Mouse (Mus musculus): Measurements from ENCODE around the gene Ankrd13a. TPM values are rescaled to one million over a fixed set of nuclear protein-coding genes. Genes with fewer than 3 reads are reported as not detected.

Gene Ankrd13a
- polyA plus RNA-seq, 1 experiment from 2014 or later, result 44.4 TPM

- 87% methylated on average over 8 of the region's 8 CpGs for WGBS
- no peak for DNase-seq (ENCODE audit: low spot score)
- H3K36me3 ChIP-seq (replicated peaks), result peaks cover 98% of the 10 kb centered on the region
- H3K27me3 ChIP-seq (replicated peaks; ENCODE audit: low read depth, poor library complexity, severe bottlenecking), result no peaks in the 10 kb centered on the region
- H3K9me3 ChIP-seq, result no peaks in the 10 kb centered on the region
- peaks cover 45% of the 10 kb centered on the region for H3K4me1 ChIP-seq
- no peak overlapping the region for H3K4me3 ChIP-seq
- H3K27ac ChIP-seq (replicated peaks), result no peak overlapping the region
These were observed 32.2 kb downstream of the Ankrd13a start for GRCm38 (mm10) chr5:114806636-114807035.

- Histone ChIP-seq H3K27ac (replicated peaks) (no peak overlapping the region), H3K4me3 (no peak overlapping the region), H3K36me3 (replicated peaks) (peaks cover 96% of the 10 kb centered on the region), H3K27me3 (replicated peaks; ENCODE audit: low read depth, poor library complexity, severe bottlenecking) (no peaks in the 10 kb centered on the region), H3K9me3 (no peaks in the 10 kb centered on the region), H3K4me1 (peaks cover 43% of the 10 kb centered on the region)
- DNase-seq (ENCODE audit: low spot score), result no peak
- 46% methylated on average over 9 of the region's 9 CpGs for WGBS
These were observed 32.6 kb downstream of the Ankrd13a start for GRCm38 (mm10) chr5:114807063-114807462.

DNA sequence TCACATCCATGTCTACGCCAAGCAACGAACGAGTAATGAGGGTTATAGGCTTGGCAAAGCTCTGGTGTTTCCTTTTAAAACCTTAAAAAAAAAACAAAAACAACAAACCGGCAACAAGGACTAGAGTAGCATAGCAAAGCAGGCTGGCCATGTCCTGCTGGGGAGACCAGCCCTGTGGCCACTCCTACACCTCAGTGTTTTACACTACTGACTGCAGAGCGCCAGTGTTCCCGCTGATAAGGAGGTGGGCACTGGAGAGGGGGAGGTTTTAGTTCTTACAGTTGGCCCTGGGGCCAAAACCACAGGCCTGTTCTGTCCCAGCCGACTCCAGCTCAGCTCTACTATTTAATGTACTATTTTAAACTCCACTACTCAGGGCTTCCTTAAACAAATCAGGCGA lies 33.0 kb downstream of the Ankrd13a start:
- H3K27ac ChIP-seq (replicated peaks), result no peak overlapping the region
- H3K4me3 ChIP-seq, result no peak overlapping the region
- H3K4me1 ChIP-seq, result peaks cover 47% of the 10 kb centered on the region
- 33% methylated on average over 8 of the region's 8 CpGs for WGBS
- H3K36me3 ChIP-seq (replicated peaks), result peaks cover 96% of the 10 kb centered on the region
- H3K9me3 ChIP-seq, result no peaks in the 10 kb centered on the region
- H3K27me3 ChIP-seq (replicated peaks; ENCODE audit: low read depth, poor library complexity, severe bottlenecking), result no peaks in the 10 kb centered on the region
- DNase-seq (ENCODE audit: low spot score), result no peak

DNA sequence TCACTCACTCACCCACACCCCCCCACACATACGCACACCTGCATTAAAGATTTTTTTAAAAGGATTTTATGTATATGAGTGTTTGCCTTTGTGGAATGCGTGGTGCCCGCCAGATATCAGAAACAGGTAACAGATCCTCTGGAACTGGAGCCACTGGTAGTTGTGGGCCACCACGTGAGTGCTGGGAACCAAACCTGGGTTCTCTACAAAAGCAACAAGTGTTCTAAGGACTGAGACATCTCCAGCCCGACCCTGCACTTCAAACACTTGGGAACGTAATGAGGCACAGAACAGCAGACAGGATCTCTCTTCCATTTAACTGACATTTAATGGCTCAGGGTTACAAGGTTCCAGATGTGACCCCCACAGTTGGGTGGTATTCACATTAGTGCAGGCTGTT lies 33.4 kb downstream of the Ankrd13a start:
- H3K27me3 ChIP-seq (replicated peaks; ENCODE audit: low read depth, poor library complexity, severe bottlenecking), result no peaks in the 10 kb centered on the region
- H3K4me1 ChIP-seq, result peaks cover 52% of the 10 kb centered on the region
- peak; percentile 24 for DNase-seq (ENCODE audit: low spot score)
- H3K4me3 ChIP-seq, result no peak overlapping the region
- no peak overlapping the region for H3K27ac ChIP-seq (replicated peaks)
- WGBS, result 58% methylated on average over 6 of the region's 6 CpGs
- no peaks in the 10 kb centered on the region for H3K9me3 ChIP-seq
- H3K36me3 ChIP-seq (replicated peaks), result peaks cover 96% of the 10 kb centered on the region

GRCm38 (mm10) chr5:114808385-114808784 lies 33.9 kb downstream of the Ankrd13a start:
- Histone ChIP-seq H3K4me1 (peaks cover 53% of the 10 kb centered on the region), H3K9me3 (no peaks in the 10 kb centered on the region), H3K4me3 (no peak overlapping the region), H3K27ac (replicated peaks) (no peak overlapping the region), H3K27me3 (replicated peaks; ENCODE audit: low read depth, poor library complexity, severe bottlenecking) (no peaks in the 10 kb centered on the region), H3K36me3 (replicated peaks) (peaks cover 92% of the 10 kb centered on the region)
- no peak for DNase-seq (ENCODE audit: low spot score)
- WGBS, result 72% methylated on average over 8 of the region's 8 CpGs

DNA sequence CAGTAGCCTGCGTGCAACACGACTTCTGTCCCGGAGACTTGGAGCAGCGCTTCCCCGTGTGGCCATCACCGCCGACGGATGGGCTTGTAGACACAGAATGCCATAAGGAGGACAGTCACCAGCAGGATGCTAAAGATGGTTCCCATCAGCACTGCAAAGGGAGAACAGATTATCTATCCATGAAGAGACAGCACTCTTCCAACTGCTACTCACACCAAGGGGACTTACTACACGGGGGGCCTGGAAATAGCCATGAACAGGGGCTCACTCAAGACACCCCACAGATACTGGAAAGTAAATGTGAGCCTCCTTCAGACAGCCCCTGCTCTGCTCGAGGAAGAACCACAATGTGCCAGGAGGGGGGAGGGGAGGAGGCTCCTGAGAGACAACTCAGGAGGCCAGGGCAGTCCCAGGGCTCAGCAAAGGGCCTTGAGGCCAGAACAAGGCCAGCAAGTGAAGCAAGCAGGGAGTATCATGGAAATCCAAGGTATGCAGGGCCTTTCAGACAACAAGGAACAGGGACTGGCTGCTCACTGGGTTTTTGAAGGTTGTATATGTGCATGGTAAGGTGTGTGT lies 34.8 kb downstream of the Ankrd13a start:
- Histone ChIP-seq H3K9me3 (no peaks in the 10 kb centered on the region), H3K4me1 (peaks cover 53% of the 10 kb centered on the region), H3K27ac (replicated peaks) (no peak overlapping the region), H3K27me3 (replicated peaks; ENCODE audit: low read depth, poor library complexity, severe bottlenecking) (no peaks in the 10 kb centered on the region), H3K36me3 (replicated peaks) (peaks cover 83% of the 10 kb centered on the region), H3K4me3 (no peak overlapping the region)
- WGBS, result 82% methylated on average over 10 of the region's 10 CpGs
- DNase-seq (ENCODE audit: low spot score), result no peak

DNA sequence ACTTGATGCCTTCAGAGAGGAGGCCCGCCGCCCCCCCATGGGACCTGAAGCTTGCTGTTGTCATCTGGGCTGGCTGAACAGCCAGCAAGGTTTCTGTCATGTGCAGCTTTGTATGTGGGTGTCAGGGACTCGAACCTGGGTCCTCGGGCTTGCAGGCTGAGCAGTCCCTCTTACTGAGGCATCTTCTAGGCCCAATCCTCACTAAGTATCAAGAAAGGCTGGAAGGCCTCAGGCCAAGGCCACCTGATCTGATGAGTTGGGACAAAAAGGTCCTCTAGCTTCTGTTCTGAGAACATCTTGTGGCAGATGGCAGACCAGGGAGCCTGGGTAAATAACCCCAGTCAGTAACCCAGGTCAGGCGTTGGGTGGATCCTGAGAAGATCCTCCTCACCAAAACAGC lies 35.3 kb downstream of the Ankrd13a start:
- no peak overlapping the region for H3K4me3 ChIP-seq
- 93% methylated on average over 5 of the region's 5 CpGs for WGBS
- peaks cover 53% of the 10 kb centered on the region for H3K4me1 ChIP-seq
- H3K36me3 ChIP-seq (replicated peaks), result peaks cover 78% of the 10 kb centered on the region
- H3K27ac ChIP-seq (replicated peaks), result no peak overlapping the region
- no peak for DNase-seq (ENCODE audit: low spot score)
- H3K9me3 ChIP-seq, result no peaks in the 10 kb centered on the region
- H3K27me3 ChIP-seq (replicated peaks; ENCODE audit: low read depth, poor library complexity, severe bottlenecking), result no peaks in the 10 kb centered on the region

- peak overlapping the region; percentile 80 for H3K4me3 ChIP-seq
- peaks cover 32% of the 10 kb centered on the region for H3K4me1 ChIP-seq
- peak overlapping the region; percentile 93 for H3K27ac ChIP-seq (replicated peaks)
- H3K36me3 ChIP-seq (replicated peaks), result peaks cover 58% of the 10 kb centered on the region
- DNase-seq (ENCODE audit: low spot score), result peak; percentile 94
- H3K9me3 ChIP-seq, result no peaks in the 10 kb centered on the region
- under 1% methylated on average over 50 of the region's 50 CpGs for WGBS
- no peaks in the 10 kb centered on the region for H3K27me3 ChIP-seq (replicated peaks; ENCODE audit: low read depth, poor library complexity, severe bottlenecking)
These were observed 39.2 kb downstream of the Ankrd13a start for GRCm38 (mm10) chr5:114813525-114814181.

GRCm38 (mm10) chr5:114816599-114816998 lies 42.1 kb downstream of the Ankrd13a start:
- H3K27ac ChIP-seq (replicated peaks), result no peak overlapping the region
- H3K4me3 ChIP-seq, result no peak overlapping the region
- no peaks in the 10 kb centered on the region for H3K27me3 ChIP-seq (replicated peaks; ENCODE audit: low read depth, poor library complexity, severe bottlenecking)
- 72% methylated on average over 6 of the region's 6 CpGs for WGBS
- H3K36me3 ChIP-seq (replicated peaks), result peaks cover 45% of the 10 kb centered on the region
- H3K9me3 ChIP-seq, result peaks cover 3% of the 10 kb centered on the region; the same call in 1 of the 2 replicates
- no peak for DNase-seq (ENCODE audit: low spot score)
- peaks cover 18% of the 10 kb centered on the region for H3K4me1 ChIP-seq

DNA sequence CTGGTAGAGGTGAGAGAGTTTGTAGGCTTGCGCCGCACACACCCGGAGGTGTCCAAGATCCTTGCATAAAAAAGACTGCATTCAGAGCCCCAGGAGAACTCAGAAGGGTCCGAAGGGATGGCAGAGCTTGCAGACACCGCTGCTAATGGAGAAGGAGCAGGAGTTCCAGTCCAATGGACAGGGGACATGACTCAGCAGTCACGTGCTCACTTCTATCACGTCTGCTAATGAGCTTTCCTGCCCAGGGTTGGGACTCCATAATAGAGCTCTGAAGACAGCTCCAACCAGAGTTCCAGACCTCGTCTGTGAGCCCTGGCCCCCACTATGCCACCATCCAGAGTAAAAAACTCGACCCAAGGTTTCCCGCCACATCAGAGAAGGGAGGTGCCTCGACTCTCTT lies 43.6 kb downstream of the Ankrd13a start:
- Histone ChIP-seq H3K9me3 (peaks cover 10% of the 10 kb centered on the region; the same call in 1 of the 2 replicates), H3K4me1 (peaks cover 9% of the 10 kb centered on the region), H3K36me3 (replicated peaks) (peaks cover 43% of the 10 kb centered on the region), H3K27me3 (replicated peaks; ENCODE audit: low read depth, poor library complexity, severe bottlenecking) (no peaks in the 10 kb centered on the region), H3K4me3 (no peak overlapping the region), H3K27ac (replicated peaks) (no peak overlapping the region)
- DNase-seq (ENCODE audit: low spot score), result no peak
- 81% methylated on average over 11 of the region's 11 CpGs for WGBS

DNA sequence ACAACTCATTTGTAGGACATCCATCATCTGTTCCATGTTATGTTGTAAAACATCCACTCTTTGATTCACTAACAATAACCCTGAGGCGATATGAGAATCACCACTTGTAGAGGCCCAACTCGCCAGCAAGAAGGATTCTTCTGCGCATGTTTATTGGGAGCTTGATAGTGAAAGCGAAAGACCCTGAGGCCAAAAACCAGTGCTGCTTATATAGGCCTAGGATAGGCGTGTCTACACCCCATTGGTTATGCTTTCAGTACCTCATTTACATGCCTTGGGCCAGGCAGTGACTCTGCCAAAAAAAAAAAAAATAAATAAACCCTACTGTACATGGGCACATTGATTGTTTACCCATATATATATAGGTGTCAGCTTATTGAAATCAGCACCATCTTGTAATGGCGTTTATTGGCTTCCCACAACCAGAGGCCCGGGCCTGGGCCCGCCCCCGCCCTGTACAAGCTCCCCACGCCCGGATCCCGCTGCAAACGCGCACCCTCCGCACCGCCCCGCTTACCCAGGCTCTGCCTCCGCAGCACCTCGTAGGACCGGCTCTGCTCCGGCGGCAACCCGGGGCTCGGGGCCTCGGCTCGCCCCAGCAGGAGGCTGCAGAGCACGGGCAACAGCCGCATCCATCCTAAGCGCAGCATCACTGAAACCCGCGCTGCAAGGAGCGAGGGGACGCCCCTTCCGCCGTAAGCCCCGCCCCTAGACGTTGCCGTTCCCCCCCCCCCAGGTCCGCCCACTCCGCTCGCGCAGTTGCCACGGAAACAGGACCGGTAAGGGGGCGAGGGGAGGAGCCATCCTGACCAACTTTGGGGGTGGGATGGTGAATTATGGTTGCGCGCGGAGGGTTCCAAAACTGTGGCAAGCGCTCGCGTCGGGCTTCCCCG lies 48.6 kb downstream of the Ankrd13a start, which contains the start of gene 1500011B03Rik:
Gene 1500011B03Rik, minus strand, starts transcription at position 673 of the 893 bp plus-strand sequence.
- Histone ChIP-seq H3K4me1 (peaks cover 13% of the 10 kb centered on the region), H3K27ac (replicated peaks) (peak within 1 kb of the TSS; percentile 95), H3K36me3 (replicated peaks) (peaks cover 28% of the 10 kb centered on the region), H3K9me3 (peaks cover 10% of the 10 kb centered on the region; the same call in 1 of the 2 replicates), H3K27me3 (replicated peaks; ENCODE audit: low read depth, poor library complexity, severe bottlenecking) (no peaks in the 10 kb centered on the region), H3K4me3 (peak within 1 kb of the TSS; percentile 92)
- peak; percentile 96 for DNase-seq (ENCODE audit: low spot score)
- WGBS, result 8% methylated on average over 53 of the region's 53 CpGs

DNA sequence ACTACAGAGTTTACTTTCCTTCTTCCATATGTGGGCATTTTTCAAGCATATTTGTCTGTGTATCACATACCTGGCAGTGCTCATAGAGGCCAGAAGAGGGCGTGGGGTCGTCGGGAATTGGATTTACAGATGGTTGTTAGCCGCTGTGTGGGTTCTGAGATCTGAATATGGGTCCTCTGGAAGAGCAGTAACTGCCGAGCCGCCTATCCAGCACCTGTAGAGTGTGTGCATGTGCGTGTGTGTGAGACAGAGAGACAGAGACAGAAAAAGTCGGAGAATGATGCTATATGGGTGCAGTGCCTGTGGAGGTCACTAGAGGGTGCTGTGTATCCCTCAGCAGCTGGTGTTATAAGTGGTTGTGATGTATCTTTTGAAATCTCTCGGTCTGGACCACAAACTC lies 49.7 kb downstream of the Ankrd13a start:
- DNase-seq (ENCODE audit: low spot score), result peak; percentile 64
- Histone ChIP-seq H3K4me3 (peak overlapping the region; percentile 8; the same call in 1 of the 2 replicates), H3K27ac (replicated peaks) (peak overlapping the region; percentile 48; the same call in 1 of the 2 replicates), H3K27me3 (replicated peaks; ENCODE audit: low read depth, poor library complexity, severe bottlenecking) (no peaks in the 10 kb centered on the region), H3K4me1 (peaks cover 13% of the 10 kb centered on the region), H3K36me3 (replicated peaks) (peaks cover 26% of the 10 kb centered on the region), H3K9me3 (peaks cover 10% of the 10 kb centered on the region; the same call in 1 of the 2 replicates)
- 20% methylated on average over 9 of the region's 9 CpGs for WGBS

Data from embryonic facial prominence, embryonic 10.5 days (tissue).